Mouse (Mus musculus) G1E (cell line): ENCODE measurements at regions not wholly inside any gene's neighbourhood (a gene's known extent, or its start where the extent isn't known, plus 50 kb on each side); places are given as distances from the start of the nearest gene placed in this dataset.

Source experiments
- CTCF ChIP-seq: IDR thresholded peaks from 2 replicates; pipeline ENCODE4 v1.5.1; 2012; ENCODE audit warnings: low read depth, low read length, inconsistent platforms, mixed read lengths
- GATA1 ChIP-seq: IDR thresholded peaks from 2 replicates; pipeline ENCODE4 v1.6.1; 2012; ENCODE audit warnings: borderline replicate concordance, low read length, inconsistent platforms, mixed read lengths
- GATA2 ChIP-seq: IDR thresholded peaks from 2 replicates; pipeline ENCODE4 v1.6.1; 2012; ENCODE audit warnings: low read depth, low read length, inconsistent platforms, borderline replicate concordance
- POLR2AphosphoS5 ChIP-seq: IDR thresholded peaks from 2 replicates; pipeline ENCODE4 v1.6.1; 2012; ENCODE audit warnings: low read depth, low read length, inconsistent platforms; ENCODE audit not compliant: insufficient replicate concordance
- TAL1 ChIP-seq: conservative IDR thresholded peaks from 2 replicates; pipeline ENCODE4 v1.6.1; 2012; ENCODE audit warnings: low read depth, low read length, inconsistent platforms, mixed read lengths

DNA sequence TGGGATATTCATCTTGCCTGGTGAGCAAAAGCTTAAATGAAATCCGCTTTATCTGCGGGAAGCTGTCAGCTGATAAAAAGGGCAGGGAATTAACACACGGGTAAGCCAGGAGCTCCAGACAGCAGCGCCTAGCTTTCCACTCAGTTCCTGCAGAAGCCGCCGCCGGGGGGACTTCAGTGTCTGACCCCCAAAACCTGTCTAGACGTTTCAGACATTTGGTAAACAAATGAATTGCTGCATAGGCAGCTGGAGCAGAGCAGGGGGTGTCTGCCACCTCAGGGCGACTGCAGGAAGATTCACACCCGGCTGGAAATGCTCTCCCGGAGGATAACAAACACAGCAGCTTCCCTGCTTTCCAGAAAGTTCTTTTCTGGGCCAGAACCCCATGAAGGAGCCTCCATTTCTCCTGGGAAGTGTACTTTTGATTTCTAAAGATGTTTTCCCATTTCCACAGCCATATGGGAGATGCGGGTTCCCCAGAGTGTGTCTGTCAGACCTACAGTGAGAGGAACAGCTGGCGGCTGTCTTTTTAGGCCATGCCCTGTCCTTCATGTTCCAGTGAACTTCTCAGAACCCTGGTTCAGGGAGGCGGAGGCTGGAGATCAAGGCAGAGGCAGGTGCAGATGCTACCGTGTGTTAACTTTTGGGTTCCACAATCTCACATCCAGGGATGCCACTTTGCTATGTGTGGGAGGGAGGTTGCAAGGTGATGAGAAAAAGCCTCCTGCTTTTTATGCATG, 58.7 kb upstream of the Pmepa1 start:
- no peak for TF ChIP-seq CTCF
- no peak for TF ChIP-seq GATA1
- TF ChIP-seq TAL1 = no peak
- TF ChIP-seq POLR2AphosphoS5 = no peak
- TF ChIP-seq GATA2 = no peak
